Mouse (Mus musculus): ENCODE measurements around the gene Zdhhc18. TPM values are rescaled to one million over a fixed set of nuclear protein-coding genes. Genes with fewer than 3 reads are reported as not detected.
A peak's percentile ranks its signal among the peaks of the same experiment; 100 is the strongest.

Zdhhc18 gene
- total RNA-seq, 2 experiments from 2014 or later = 30.9 to 40.6 TPM

DNA sequence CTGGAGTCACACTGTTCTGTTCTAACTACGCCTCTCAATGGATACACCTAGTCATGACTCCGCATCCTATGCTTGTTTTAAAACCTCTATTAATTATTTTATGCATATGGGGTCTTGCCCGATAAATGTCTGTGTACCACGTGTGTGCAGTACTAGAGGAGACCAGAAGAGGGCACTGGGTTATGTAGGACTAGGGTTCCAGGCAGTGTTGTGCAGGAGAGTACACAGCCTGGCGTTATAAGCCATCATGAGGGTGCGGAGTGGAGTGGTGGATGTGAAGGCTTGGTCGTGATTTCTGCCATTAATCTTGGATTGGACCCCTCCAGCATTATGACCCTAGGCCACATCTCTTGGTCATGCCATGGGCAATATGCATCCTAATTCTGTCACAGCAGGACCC, 37.5 kb downstream of the Zdhhc18 start:
- intact Hi-C loops (cut with DNase I) = no loop called here
- no peak for DNase-seq (ENCODE audit: low spot score in 2 of 2)

DNA sequence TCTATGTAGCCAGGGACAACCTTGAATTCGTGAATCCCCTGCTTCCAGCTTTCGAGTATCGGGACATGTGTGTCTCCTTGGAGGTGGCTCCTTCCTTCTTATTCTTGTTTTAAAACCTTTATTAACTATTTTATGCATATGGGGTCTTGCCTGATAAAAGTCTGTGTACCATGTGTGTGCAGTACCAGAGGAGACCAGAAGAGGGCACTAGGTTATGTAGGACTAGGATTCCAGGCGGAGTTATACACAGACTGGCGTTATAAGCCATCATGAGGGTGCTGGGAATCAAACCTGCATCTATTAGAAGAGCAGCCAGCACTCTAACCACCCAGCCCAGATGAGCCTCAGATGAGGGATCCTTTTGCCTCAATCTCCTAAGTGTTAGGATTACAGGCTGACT, 38.1 kb downstream of the Zdhhc18 start:
- DNase-seq (ENCODE audit: low spot score in 2 of 2) = no peak
- intact Hi-C loops (cut with DNase I) = no loop called here

DNA sequence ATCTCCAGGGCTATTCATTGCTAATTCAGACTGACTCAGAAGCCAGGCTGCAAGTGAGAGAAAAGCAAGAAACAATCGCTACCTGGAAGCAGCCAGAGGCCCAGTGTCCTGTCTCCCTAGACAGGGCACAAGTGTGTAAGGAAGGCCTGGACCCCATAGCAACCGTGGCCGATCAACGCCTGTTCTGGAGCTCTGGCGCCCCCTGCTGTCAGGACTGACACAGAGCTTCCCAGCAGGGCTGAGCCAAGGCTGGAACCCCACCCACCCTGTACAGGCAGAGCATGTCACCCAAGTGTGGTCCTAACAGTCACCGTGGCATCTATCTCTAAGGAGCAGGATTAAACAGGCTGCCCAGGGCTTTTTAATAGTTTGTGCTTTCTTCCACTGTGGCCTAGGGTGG, 40.2 kb downstream of the Zdhhc18 start:
- peak; percentile 63 to 73 for DNase-seq (ENCODE audit: low spot score in 2 of 2)
- intact Hi-C loops (cut with DNase I) = no loop called here

DNA sequence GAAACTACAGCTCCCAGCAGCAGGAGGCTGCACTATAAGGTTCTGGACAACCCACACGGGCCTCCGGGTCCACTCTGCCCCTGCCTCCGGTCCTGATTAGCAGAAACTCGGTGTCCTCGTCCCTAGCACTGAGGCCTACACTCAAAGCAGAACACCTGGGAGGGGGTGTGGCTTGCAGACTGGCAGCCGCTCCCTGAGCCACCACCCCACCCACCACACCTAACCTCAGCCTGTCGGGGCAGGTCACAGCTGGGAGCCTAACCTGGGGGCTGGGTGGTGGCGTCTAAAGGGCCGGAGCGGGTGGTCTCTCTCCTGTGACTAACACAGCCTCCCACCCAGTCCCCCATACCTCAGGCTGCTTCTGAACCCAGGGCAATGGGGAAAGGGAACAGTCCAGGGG, 42.7 kb downstream of the Zdhhc18 start:
- no peak for DNase-seq (ENCODE audit: low spot score in 2 of 2)
- intact Hi-C loops (cut with DNase I) = no loop called here

DNA sequence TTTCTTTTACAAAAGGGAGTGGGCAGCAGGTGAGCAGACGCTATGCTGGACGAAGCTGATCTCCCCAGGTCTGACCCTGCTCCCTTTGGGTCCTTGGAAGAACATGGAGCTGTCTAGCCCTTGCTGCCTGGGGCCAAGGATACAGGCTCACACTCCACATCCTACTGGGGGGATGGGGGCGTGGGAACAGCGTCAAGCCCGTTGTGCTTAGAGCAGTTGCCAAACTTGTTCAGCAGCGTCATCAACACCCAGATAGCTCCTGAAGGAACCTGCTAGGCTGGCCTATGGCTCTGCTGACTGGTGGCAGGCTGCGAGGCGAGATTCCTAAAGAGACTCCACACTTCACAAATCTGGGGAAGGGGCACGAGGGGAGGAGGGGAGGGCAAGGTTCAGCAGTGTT, 44.6 kb downstream of the Zdhhc18 start:
- DNase-seq (ENCODE audit: low spot score in 2 of 2) = no peak
- intact Hi-C loops (cut with DNase I) = no loop called here

DNA sequence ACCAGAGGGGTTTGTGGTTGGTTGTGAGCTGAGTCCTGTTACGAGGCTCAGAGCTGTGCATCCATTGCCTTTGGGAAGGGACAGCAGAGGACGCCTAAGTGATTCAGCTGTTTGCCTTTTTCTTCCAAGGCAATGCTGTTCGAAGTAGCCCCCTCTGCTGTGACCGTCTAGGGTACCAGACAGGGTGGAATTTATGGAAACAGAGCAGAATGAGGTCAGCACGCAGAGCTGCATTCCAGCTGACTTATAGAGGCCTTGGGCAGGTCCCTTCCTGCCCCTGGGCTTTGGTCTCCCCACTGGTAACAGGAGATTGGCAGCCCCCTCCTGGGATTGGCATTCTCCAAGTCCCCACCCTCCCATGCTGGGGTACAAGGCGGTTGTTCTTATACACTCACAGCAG, 45.1 kb downstream of the Zdhhc18 start:
- no peak for DNase-seq (ENCODE audit: low spot score in 2 of 2)
- intact Hi-C loops (cut with DNase I) = no loop called here

DNA sequence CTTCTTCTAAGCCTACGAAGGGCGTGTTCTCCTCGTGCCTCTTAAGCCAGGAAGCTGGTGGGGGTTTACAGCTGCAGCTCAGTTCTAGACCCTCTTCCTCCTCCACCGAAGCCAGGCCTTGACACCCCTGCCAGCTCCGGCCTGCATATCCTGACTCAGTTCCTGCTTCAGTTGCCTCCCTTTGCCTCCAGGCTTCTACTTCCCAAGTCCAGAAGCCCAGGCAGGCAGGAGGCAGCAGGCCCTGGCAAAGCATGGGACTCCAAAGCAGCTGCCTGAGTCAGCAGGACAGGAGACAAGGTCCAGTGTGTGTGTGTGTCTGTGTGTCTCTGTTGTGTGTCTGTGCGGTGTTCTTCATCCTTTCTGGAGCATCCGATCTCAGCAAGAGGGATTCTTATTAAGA, 45.8 kb downstream of the Zdhhc18 start:
- intact Hi-C loops (cut with DNase I) = no loop called here
- DNase-seq (ENCODE audit: low spot score in 2 of 2) = no peak

DNA sequence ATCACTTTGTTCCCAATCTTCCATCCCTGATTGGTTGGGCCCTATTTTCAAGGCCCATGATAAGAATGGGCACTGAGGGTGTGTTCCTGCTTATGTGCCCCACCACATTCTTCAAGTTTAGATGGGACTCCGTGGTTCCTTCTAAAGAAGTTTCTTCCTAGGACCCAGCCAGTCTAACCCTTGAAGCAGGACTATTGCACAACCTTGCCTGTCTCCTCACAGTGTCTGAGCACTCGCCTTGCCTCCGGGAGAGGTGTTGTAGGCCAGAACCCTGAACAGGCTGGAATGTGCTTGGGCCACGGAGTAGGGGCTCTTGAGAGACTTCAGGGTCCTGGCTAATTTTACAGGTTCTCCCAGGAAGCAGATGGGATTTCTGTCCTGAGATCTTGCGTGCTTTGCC, 46.9 kb downstream of the Zdhhc18 start:
- intact Hi-C loops (cut with DNase I) = no loop called here
- no peak for DNase-seq (ENCODE audit: low spot score in 2 of 2)

DNA sequence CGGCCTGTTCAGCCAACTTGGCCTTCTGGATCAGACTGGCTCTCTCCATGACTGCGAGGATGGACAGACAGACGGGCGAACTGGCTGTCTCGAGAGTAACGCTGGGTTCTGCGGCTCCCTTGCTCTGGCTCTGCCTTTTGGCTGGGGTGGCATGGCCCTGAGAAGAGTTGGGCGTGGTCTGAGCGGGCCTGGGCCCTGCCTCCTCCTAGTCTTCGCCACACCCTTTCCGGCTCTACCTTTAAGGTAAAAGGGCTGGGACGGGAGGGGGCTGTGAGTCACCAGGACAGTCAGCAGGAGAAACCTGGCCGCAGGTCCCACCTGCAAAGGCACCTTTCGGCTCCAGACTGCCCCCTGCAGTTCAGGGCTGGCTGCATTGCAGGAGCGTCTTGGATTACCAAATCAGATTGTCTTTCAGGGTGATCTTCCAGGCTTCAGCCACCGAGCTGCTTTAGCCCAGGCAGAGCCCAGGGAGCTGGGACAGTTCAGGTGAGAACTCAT, 48.2 kb downstream of the Zdhhc18 start, which contains the start of gene Sfn:
Gene Sfn, minus strand, starts transcription at position 448 of the 498 bp plus-strand sequence.
- intact Hi-C loops (cut with DNase I) = no loop called here
- no peak for DNase-seq (ENCODE audit: low spot score in 2 of 2)

DNA sequence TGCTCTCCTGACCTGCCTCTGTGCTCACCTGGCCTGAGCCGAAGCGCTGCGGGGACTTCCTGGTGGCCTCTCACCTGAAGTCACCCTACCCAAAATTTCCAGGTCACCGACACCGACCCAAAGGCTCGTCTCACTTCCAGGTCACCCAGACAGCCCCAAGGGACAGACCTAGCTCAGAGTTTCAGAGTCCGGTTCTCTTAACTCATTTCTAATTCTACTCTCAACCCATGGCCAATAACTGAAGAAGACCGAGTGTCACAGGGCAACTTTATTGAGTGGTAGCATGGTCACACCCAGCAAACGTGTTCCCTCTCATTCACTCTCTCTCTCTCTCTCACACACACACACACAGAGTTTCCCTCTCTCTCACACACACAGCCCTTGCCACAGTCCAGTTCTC, 49.6 kb downstream of the Zdhhc18 start:
- DNase-seq (ENCODE audit: low spot score in 2 of 2) = no peak
- intact Hi-C loops (cut with DNase I) = no loop called here

DNA sequence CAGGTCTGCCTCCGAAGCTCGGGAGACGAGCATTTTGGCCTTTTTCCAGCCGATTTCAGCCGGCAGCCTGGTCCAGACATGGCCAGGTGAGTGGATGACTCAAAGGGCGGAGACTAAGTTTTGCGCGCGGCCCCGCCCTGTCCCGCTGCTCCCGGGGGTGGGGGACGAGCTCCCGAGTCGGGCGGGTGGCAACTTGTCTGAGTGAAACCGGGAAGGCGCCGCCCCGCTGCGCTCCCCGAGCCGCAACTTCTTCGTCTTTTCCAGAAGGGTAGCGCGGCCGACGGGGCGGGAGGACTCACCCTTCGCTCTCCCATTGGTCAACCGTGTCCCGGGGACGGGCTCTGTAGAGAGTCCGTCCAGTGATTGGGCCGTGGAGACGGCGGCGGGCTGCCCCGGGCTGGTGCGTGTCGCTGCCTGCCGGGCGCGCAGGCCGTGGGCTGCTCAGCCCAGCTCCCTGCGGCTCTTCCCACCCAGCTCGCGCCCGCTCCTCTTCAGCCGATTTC, 50.3 kb downstream of the Zdhhc18 start:
- DNase-seq (ENCODE audit: low spot score in 2 of 2) = peak; percentile 75 to 87
- intact Hi-C loops (cut with DNase I) = no loop called here

DNA sequence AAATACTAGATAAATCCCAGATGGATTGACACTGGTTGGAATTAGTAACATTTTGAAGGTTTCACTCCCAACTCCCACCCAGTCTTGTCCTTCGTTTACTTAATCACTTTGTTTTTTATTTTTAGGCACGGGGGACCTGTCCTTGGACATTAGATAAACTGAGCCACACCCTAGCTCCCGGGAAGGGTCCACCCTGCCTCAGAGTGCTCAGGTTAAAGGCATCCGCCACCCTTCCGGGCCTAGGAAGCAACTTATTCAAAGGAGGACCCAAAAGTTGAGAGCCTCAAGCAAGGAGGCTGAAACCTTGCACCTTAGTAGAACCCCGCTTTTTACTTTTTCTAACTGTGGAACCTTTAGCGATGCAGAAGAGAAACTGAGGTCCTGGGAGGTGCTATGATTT, 50.8 kb downstream of the Zdhhc18 start:
- intact Hi-C loops (cut with DNase I) = no loop called here
- DNase-seq (ENCODE audit: low spot score in 2 of 2) = no peak

DNA sequence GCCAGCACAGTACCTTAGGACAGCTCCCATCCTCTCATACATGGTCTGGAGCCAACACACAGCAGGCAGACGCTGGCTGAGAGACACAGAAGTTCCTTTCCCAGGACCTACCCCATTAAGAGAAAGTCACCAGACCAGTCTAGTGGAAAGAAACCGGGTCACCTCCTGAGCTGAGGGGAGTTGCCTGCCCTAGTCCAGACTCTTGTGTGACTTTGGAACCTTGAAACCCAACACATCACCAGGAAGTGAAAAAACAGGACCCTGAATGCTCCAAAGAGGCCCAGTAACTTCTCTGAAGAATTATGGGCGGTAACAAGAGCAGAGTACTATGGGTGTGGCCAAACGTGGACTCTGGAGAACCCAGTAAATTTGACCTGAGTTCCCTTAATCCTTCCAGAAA, 51.3 kb downstream of the Zdhhc18 start:
- intact Hi-C loops (cut with DNase I) = no loop called here
- no peak for DNase-seq (ENCODE audit: low spot score in 2 of 2)

DNA sequence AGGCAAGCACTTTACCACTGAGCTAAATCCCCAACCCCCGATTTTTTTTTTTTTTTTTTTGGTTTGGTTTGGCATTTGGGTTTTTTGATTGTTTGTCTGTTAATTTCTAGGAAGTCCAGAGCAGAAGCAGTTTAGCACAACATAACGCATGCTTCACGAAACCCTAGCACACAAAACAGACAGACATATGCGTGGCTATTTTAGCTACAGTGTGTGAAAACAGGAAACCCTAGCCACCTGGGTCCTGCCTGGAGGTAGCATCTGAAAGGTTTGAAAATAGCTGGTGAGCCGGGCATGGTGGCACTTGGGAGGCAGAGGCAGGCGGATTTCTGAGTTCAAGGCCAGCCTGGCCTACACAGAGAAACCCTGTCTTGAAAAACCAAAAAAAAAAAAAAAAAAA, 53.9 kb downstream of the Zdhhc18 start:
- intact Hi-C loops (cut with DNase I) = no loop called here
- no peak for DNase-seq (ENCODE audit: low spot score in 2 of 2)

DNA sequence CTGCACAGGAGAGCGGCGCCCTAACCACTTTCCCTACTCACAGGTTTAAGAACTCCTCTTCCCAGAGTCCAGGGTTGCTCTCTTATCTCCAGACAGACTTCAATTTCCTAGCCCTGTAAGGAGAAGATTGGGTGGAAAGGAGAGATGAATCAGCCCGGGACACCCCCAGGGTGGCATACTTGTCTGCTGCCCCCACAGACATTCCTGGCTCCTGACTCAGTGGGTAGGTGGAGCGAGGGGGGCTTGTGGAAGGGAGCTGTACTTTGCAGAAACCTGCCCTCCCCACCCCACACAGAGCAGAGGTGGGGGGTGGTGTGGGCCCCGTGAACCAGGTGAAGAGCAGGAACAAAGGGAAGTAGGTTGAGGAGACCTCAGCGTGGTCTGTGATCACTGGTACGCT, 54.4 kb downstream of the Zdhhc18 start:
- intact Hi-C loops (cut with DNase I) = no loop called here
- peak in 1 of 2 experiments; percentile 67 for DNase-seq (ENCODE audit: low spot score in 2 of 2)

DNA sequence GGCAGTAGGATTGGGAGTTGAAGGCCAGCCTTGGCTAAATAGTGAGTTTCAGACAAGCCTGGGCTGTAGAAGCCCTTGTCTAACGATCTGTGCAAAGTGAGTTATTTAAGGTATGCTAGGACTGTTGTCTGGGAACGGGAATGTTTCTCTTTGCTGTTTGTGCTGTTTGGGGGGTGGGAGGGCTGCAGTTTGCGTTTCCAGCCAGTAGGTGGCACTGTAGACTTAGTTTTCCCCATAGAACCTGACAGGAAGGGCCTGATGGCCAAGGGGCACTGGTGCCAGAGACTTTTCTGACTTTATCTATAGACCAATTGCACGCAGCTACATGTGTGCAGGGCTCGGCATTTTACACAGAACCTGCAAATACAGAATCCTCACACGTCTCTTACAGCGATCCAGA, 57.4 kb downstream of the Zdhhc18 start:
- peak; percentile 50 to 65 for DNase-seq (ENCODE audit: low spot score in 2 of 2)
- intact Hi-C loops (cut with DNase I) = loop anchor here (1.0 to 2.0 kb wide), 3 partner anchors 58 to 236 kb away; partner anchors contain the start of gene Zdhhc18

DNA sequence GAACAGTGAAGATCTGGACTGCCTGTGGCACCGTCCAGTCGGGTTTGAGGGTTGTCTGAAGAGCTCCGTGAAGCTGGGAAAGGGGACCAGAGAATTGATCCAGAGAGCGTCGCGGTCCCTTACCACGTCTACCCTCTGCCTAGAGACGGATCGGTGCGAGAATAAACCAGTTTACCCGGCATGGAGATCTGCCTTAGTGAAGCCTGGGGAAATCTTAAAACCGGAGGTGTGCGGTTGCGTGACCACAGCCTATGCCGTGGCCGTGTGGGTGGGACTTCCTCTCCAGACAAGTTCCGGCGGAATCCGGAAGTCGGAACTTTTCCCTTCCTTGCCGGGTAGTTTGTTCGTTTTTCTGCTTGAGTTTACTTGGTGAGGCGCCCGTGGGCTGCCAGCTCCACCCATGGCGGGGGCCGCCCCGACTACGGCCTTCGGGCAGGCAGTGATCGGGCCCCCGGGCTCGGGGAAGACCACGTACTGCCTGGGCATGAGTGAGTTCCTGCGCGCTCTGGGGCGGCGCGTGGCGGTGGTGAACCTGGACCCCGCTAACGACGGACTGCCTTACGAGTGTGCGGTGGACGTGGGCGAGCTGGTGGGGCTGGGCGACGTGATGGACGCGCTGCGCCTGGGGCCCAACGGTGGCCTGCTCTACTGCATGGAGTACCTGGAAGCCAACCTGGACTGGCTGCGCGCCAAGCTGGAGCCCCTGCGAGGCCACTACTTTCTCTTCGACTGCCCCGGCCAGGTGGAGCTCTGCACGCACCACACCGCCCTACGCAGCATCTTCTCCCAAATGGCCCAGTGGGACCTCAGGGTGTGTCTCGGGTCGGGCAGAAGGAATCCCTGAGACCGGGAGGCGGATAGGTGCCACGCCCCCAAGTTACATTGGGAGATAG, 65.6 kb downstream of the Zdhhc18 start, which contains the start of gene Gpn2:
Gene Gpn2, plus strand, starts transcription at position 304 of the 893 bp plus-strand sequence.
- intact Hi-C loops (cut with DNase I) = no loop called here
- peak; percentile 81 to 90 for DNase-seq (ENCODE audit: low spot score in 2 of 2)

DNA sequence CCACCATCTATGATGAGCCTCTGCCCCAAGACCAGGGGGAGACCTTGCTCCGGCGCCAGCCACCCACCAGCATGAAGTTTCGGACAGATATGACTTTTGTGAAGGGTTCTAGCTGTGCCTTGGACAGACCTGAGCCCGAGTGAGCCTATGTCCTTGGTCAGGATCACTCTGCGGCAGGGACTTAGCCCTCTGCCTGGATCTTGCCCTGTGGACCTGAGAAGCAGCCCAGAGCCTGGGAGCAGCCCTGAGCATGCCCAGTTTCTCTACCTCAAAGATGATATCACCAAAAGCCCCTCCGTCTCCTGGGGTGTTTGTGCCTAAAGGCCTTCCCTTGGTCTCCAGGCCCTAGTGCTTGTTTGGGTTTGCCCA, 66.3 kb downstream of the Zdhhc18 start:
- intact Hi-C loops (cut with DNase I) = no loop called here
- DNase-seq (ENCODE audit: low spot score in 2 of 2) = no peak

DNA sequence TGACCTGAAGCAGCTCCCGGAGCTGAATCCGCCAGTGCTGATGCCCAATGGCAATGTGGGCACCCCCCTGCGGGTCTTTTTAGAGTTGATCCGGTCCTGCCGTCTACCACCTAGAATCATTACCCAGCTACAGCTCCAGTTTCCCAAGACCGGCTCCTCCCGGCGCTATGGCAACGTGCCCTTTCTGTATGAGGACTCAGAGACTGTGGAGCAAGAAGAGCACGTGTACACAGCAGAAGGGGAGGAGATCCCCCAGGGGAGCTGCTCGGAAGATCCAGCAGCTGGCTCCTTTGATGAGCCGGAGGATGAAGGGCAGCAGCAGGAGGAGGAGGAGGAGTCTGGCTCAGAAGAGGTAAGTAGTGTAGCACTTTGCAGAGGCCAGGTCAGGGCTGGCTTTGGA, 72.0 kb downstream of the Zdhhc18 start:
- DNase-seq (ENCODE audit: low spot score in 2 of 2) = no peak
- intact Hi-C loops (cut with DNase I) = no loop called here

DNA sequence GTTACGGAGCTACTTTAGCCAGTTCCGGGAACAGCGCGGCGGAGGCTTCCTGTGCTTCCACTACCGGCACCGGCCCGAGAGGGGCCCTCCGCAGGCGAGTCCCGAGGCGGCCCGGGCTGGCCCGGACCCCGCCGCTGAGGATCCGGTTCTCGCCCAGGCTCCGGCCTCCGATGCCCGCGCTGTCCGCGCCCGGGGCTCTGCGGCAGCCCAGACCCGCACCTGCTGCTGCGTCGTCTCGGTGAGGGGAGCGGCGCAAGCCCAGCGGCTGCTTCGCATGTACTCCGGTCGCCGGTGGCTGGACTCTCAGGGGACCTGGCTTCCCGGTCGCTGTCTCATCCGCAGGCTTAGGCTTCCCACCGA, 75.1 kb downstream of the Zdhhc18 start:
- no peak for DNase-seq (ENCODE audit: low spot score in 2 of 2)
- intact Hi-C loops (cut with DNase I) = no loop called here
